26 mouse cellular contexts compared by ENCODE assay signal in genomic region chr2:166091599-166091998, GRCm38 (mm10).
A peak's percentile ranks its signal among the peaks of the same experiment; 100 is the strongest.
DNase-seq lines count a peak whose midpoint lies in the region; ATAC-seq and TF ChIP-seq lines count a peak whose summit lies in the region.
"Had no signal": no experiment of that assay in that cellular context is flagged by ENCODE, and none has a peak within 500 bp of the region (broad histone marks: within the 10 kb centered on the region; RNA-seq: fewer than 3 reads in every experiment).

No protein-coding gene starts in this region.

- intact Hi-C loops in heart, postnatal 36 days (cut with DNase I) = no loop called here

- H3K4me1 ChIP-seq in heart, embryonic 13.5 days = peaks cover 32% of the 10 kb centered on the region
- peaks cover 19% of the 10 kb centered on the region for H3K4me1 ChIP-seq in liver, adult 2 months (ENCODE audit: control insufficient read depth, insufficient read depth, low read length)
- 0 out of 2 replicates have a peak, but pooled peaks cover 7% of the 10 kb centered on the region for H3K4me1 ChIP-seq in liver, embryonic 12.5 days
- H3K4me1 ChIP-seq in embryonic facial prominence, embryonic 12.5 days = peaks cover 15% of the 10 kb centered on the region
- no peaks in the 10 kb centered on the region for H3K4me1 ChIP-seq in hindbrain, embryonic 14.5 days (replicated peaks; ENCODE audit: control insufficient read depth, insufficient read depth, low read length)
- H3K4me1 ChIP-seq: intestine, embryonic 15.5 days had no signal

- H3K9ac ChIP-seq in heart, embryonic 13.5 days = no peak overlapping the region
- H3K9ac ChIP-seq in liver, adult 2 months (ENCODE audit: low read depth, low read length) = no peak overlapping the region
- H3K9ac ChIP-seq in liver, embryonic 12.5 days = no peak overlapping the region
- H3K9ac ChIP-seq in embryonic facial prominence, embryonic 12.5 days = no peak overlapping the region
- H3K9ac ChIP-seq in hindbrain, embryonic 14.5 days = no peak overlapping the region
- H3K9ac ChIP-seq: embryonic facial prominence, embryonic 15.5 days; forebrain, postnatal 0 days; hindbrain, embryonic 12.5 days; intestine, embryonic 15.5 days had no signal

- no peak overlapping the region for H3K27ac ChIP-seq in heart, embryonic 13.5 days (replicated peaks)
- H3K27ac ChIP-seq in liver, adult 2 months (replicated peaks; ENCODE audit: insufficient read depth, low read depth, low read length) = peak overlapping the region; percentile 63
- no peak overlapping the region for H3K27ac ChIP-seq in liver, embryonic 12.5 days
- no peak overlapping the region for H3K27ac ChIP-seq in embryonic facial prominence, embryonic 12.5 days
- H3K27ac ChIP-seq in hindbrain, embryonic 14.5 days = no peak overlapping the region
- H3K27ac ChIP-seq: embryonic facial prominence, embryonic 15.5 days; heart, adult 2 months; hindbrain, embryonic 12.5 days; intestine, embryonic 15.5 days had no signal

- no peak for DNase-seq in heart, postnatal 36 days
- peak; percentile 85 for DNase-seq in liver, adult 2 months (ENCODE audit: extremely low read depth, low read depth, low spot score)
- DNase-seq in hindbrain, embryonic 14.5 days (ENCODE audit: low spot score) = no peak
- DNase-seq in layer of hippocampus, adult 18-20 months (ENCODE audit: low spot score in 2 of 2) = no peak
- DNase-seq: adrenal gland, adult 2 months; adrenal gland, postnatal 25 days; B cell, adult 2 months; cerebellum, adult 11 months; cerebellum, adult 2 months; cerebellum, adult 9-11 months; cerebellum, postnatal 25 days; forebrain, postnatal 0 days; gastrocnemius, postnatal 36 days; heart, adult 2 months; kidney, adult 11 months had no signal

- H3K4me3 ChIP-seq in heart, embryonic 13.5 days = no peak overlapping the region
- H3K4me3 ChIP-seq in liver, adult 2 months (ENCODE audit: insufficient read depth, low read depth, low read length) = no peak overlapping the region
- no peak overlapping the region for H3K4me3 ChIP-seq in liver, embryonic 12.5 days
- no peak overlapping the region for H3K4me3 ChIP-seq in embryonic facial prominence, embryonic 12.5 days
- no peak overlapping the region for H3K4me3 ChIP-seq in hindbrain, embryonic 14.5 days (replicated peaks; ENCODE audit: low read length)
- H3K4me3 ChIP-seq: embryonic facial prominence, embryonic 15.5 days; heart, adult 2 months; heart, embryonic 10.5 days; hindbrain, embryonic 12.5 days; intestine, embryonic 15.5 days had no signal

- no peaks in the 10 kb centered on the region for H3K9me3 ChIP-seq in heart, embryonic 13.5 days
- H3K9me3 ChIP-seq in liver, embryonic 12.5 days (replicated peaks) = no peaks in the 10 kb centered on the region
- H3K9me3 ChIP-seq in embryonic facial prominence, embryonic 12.5 days = no peaks in the 10 kb centered on the region
- no peaks in the 10 kb centered on the region for H3K9me3 ChIP-seq in hindbrain, embryonic 14.5 days (ENCODE audit: control insufficient read depth, low read length)
- H3K9me3 ChIP-seq: embryonic facial prominence, embryonic 15.5 days; heart, embryonic 10.5 days; hindbrain, embryonic 12.5 days; intestine, embryonic 15.5 days had no signal

- TF ChIP-seq POLR2A in liver, adult 2 months (IDR thresholded peaks at IDR 0.05; ENCODE audit: extremely low read depth, insufficient read depth, low read length) = no peak

- no peak overlapping the region for H3K4me2 ChIP-seq in heart, embryonic 13.5 days
- no peak overlapping the region for H3K4me2 ChIP-seq in liver, embryonic 12.5 days
- no peak overlapping the region for H3K4me2 ChIP-seq in embryonic facial prominence, embryonic 12.5 days (replicated peaks)
- H3K4me2 ChIP-seq in hindbrain, embryonic 14.5 days (replicated peaks) = no peak overlapping the region
- H3K4me2 ChIP-seq: embryonic facial prominence, embryonic 15.5 days; hindbrain, embryonic 12.5 days; intestine, embryonic 15.5 days had no signal

- ATAC-seq in heart, embryonic 13.5 days (ENCODE audit: extremely low read depth, insufficient number of reproducible peaks, low FRiP score, low TSS enrichment) = 0 out of 2 replicates have a peak, but pooled peaks have one; percentile 14
- ATAC-seq in liver, embryonic 12.5 days = no peak
- 0 out of 2 replicates have a peak, but pooled peaks have one; percentile 23 for ATAC-seq in embryonic facial prominence, embryonic 12.5 days (ENCODE audit: insufficient number of reproducible peaks, insufficient read depth, low FRiP score, low TSS enrichment)
- ATAC-seq in hindbrain, embryonic 14.5 days (ENCODE audit: low FRiP score) = no peak
- ATAC-seq: forebrain, embryonic 14.5 days; forebrain, postnatal 0 days; hindbrain, embryonic 16.5 days; intestine, embryonic 15.5 days; Patski had no signal

- H3K36me3 ChIP-seq in heart, embryonic 13.5 days = peaks cover 78% of the 10 kb centered on the region
- H3K36me3 ChIP-seq in liver, adult 2 months (ENCODE audit: control insufficient read depth, insufficient read depth, low read length) = no peaks in the 10 kb centered on the region
- H3K36me3 ChIP-seq in liver, embryonic 12.5 days = no peaks in the 10 kb centered on the region
- H3K36me3 ChIP-seq in embryonic facial prominence, embryonic 12.5 days = peaks cover 79% of the 10 kb centered on the region
- peaks cover 26% of the 10 kb centered on the region for H3K36me3 ChIP-seq in hindbrain, embryonic 14.5 days (replicated peaks; ENCODE audit: control insufficient read depth, insufficient read depth)
- H3K36me3 ChIP-seq: G1E had no signal

- H3K79me2 ChIP-seq in liver, adult 2 months (ENCODE audit: control insufficient read depth, insufficient read depth, low read length) = no peaks in the 10 kb centered on the region

- H3K27me3 ChIP-seq in heart, embryonic 13.5 days (replicated peaks) = no peaks in the 10 kb centered on the region
- no peaks in the 10 kb centered on the region for H3K27me3 ChIP-seq in liver, adult 2 months (ENCODE audit: control insufficient read depth, insufficient read depth, low read length)
- no peaks in the 10 kb centered on the region for H3K27me3 ChIP-seq in liver, embryonic 12.5 days (replicated peaks)
- no peaks in the 10 kb centered on the region for H3K27me3 ChIP-seq in embryonic facial prominence, embryonic 12.5 days
- no peaks in the 10 kb centered on the region for H3K27me3 ChIP-seq in hindbrain, embryonic 14.5 days (ENCODE audit: control insufficient read depth, insufficient read depth, low read length)
- H3K27me3 ChIP-seq: embryonic facial prominence, embryonic 15.5 days; hindbrain, embryonic 12.5 days; intestine, embryonic 15.5 days; Patski had no signal

- no peak for TF ChIP-seq CTCF in liver, adult 2 months (IDR thresholded peaks at IDR 0.05; ENCODE audit: low read depth, low read length)

Comparison
In these comparisons a context has a peak if more than half of its experiments do, and no peak if none do; other contexts are left out.
1. ATAC-seq: peak in heart, embryonic 13.5 days (single experiment) and embryonic facial prominence, embryonic 12.5 days (single experiment); none in liver, embryonic 12.5 days (single experiment) and hindbrain, embryonic 14.5 days (single experiment).